Mouse (Mus musculus): ENCODE results near the gene 1700008O03Rik.

Gene 1700008O03Rik

GRCm38 (mm10) chr7:44375793-44376192 lies 9.8 kb downstream of the 1700008O03Rik start:
- ATAC-seq (ENCODE audit: low TSS enrichment) = no peak

- ATAC-seq (ENCODE audit: low TSS enrichment) = no peak
Measured at GRCm38 (mm10) chr7:44375207-44375606, 10.4 kb downstream of the 1700008O03Rik start.

- no peak for ATAC-seq (ENCODE audit: low TSS enrichment)
Measured at GRCm38 (mm10) chr7:44374756-44375155, 10.9 kb downstream of the 1700008O03Rik start.

GRCm38 (mm10) chr7:44373889-44374652 lies 11.5 kb downstream of the 1700008O03Rik start:
- peak; percentile 92 for ATAC-seq (ENCODE audit: low TSS enrichment)

GRCm38 (mm10) chr7:44373460-44373859 lies 12.2 kb downstream of the 1700008O03Rik start:
- ATAC-seq (ENCODE audit: low TSS enrichment) = peak; percentile 44

GRCm38 (mm10) chr7:44372678-44373077 lies 12.9 kb downstream of the 1700008O03Rik start:
- ATAC-seq (ENCODE audit: low TSS enrichment) = no peak

GRCm38 (mm10) chr7:44360792-44361301 lies 24.8 kb downstream of the 1700008O03Rik start:
- peak; percentile 13; the same call in 1 of the 2 replicates for ATAC-seq (ENCODE audit: low TSS enrichment)

- peak; percentile 74 for ATAC-seq (ENCODE audit: low TSS enrichment)
Measured at GRCm38 (mm10) chr7:44359908-44360672, 25.5 kb downstream of the 1700008O03Rik start.

GRCm38 (mm10) chr7:44358886-44359654 lies 26.6 kb downstream of the 1700008O03Rik start:
- peak; percentile 2; the same call in 1 of the 2 replicates for ATAC-seq (ENCODE audit: low TSS enrichment)

- ATAC-seq (ENCODE audit: low TSS enrichment) = no peak
Measured at GRCm38 (mm10) chr7:44358012-44358411, 27.6 kb downstream of the 1700008O03Rik start.

GRCm38 (mm10) chr7:44357531-44357930 lies 28.1 kb downstream of the 1700008O03Rik start:
- no peak for ATAC-seq (ENCODE audit: low TSS enrichment)

GRCm38 (mm10) chr7:44356590-44357481 lies 28.8 kb downstream of the 1700008O03Rik start:
- ATAC-seq (ENCODE audit: low TSS enrichment) = no peak

GRCm38 (mm10) chr7:44355411-44355810 lies 30.2 kb downstream of the 1700008O03Rik start:
- ATAC-seq (ENCODE audit: low TSS enrichment) = no peak

GRCm38 (mm10) chr7:44353601-44354340 lies 31.8 kb downstream of the 1700008O03Rik start:
- ATAC-seq (ENCODE audit: low TSS enrichment) = no peak

GRCm38 (mm10) chr7:44352750-44353600 lies 32.6 kb downstream of the 1700008O03Rik start:
- no peak for ATAC-seq (ENCODE audit: low TSS enrichment)

GRCm38 (mm10) chr7:44351881-44352749 lies 33.5 kb downstream of the 1700008O03Rik start:
- no peak for ATAC-seq (ENCODE audit: low TSS enrichment)

- peak; percentile 24 for ATAC-seq (ENCODE audit: low TSS enrichment)
Measured at GRCm38 (mm10) chr7:44350957-44351711, 34.5 kb downstream of the 1700008O03Rik start.

Measured in frontal cortex, adult (tissue).